In genomic region chr15:6862125-6862524, GRCm38 (mm10) we compare ENCODE assay signal across 30 mouse cellular contexts. TPM values are rescaled to one million over a fixed set of nuclear protein-coding genes. Genes with fewer than 3 reads are reported as not detected.
DNase-seq lines count a peak whose midpoint lies in the region; ATAC-seq and TF ChIP-seq lines count a peak whose summit lies in the region.
"Had no signal": no experiment of that assay in that cellular context is flagged by ENCODE, and none has a peak within 500 bp of the region (broad histone marks: within the 10 kb centered on the region; RNA-seq: fewer than 3 reads in every experiment).

No protein-coding gene starts in this region.

- TF ChIP-seq EP300 in heart, postnatal 0 days (IDR thresholded peaks at IDR 0.05; ENCODE audit: low read depth), result no peak

- H3K4me2 ChIP-seq in heart, embryonic 12.5 days, result peak overlapping the region; percentile 61
- H3K4me2 ChIP-seq in heart, postnatal 0 days (ENCODE audit: low read depth, low read length), result peak overlapping the region; percentile 59
- H3K4me2 ChIP-seq in lung, embryonic 15.5 days, result no peak overlapping the region
- H3K4me2 ChIP-seq: embryonic facial prominence, embryonic 12.5 days; forebrain, embryonic 15.5 days; kidney, embryonic 15.5 days; limb, embryonic 12.5 days; liver, embryonic 15.5 days; midbrain, embryonic 12.5 days; neural tube, embryonic 12.5 days had no signal

- H3K27me3 ChIP-seq in heart, embryonic 12.5 days (replicated peaks), result no peaks in the 10 kb centered on the region
- H3K27me3 ChIP-seq in heart, postnatal 0 days (ENCODE audit: control insufficient read depth, insufficient read depth, low read length), result no peaks in the 10 kb centered on the region
- no peaks in the 10 kb centered on the region for H3K27me3 ChIP-seq in lung, embryonic 15.5 days
- H3K27me3 ChIP-seq: embryonic facial prominence, embryonic 12.5 days; kidney, embryonic 15.5 days; limb, embryonic 12.5 days; liver, embryonic 15.5 days; neural tube, embryonic 12.5 days had no signal

- no peak for DNase-seq in heart, adult 9 months (ENCODE audit: low spot score in 2 of 2)
- DNase-seq in heart, postnatal 0 days (ENCODE audit: low spot score), result no peak
- no peak for DNase-seq in heart, adult 18-20 months
- DNase-seq in lung, adult 18-20 months, result no peak
- DNase-seq in thymus, postnatal 25 days, result no peak
- DNase-seq: adrenal gland, postnatal 25 days; B cell, adult 2 months; cerebellum, adult 11-12 months; cerebellum, adult 9-11 months; embryo, embryonic 11 days; kidney, adult 11 months; right cerebral cortex, adult 18-20 months; spleen, adult 18-20 months; thymus, adult 2 months; thymus, postnatal 4 days had no signal

- H3K4me3 ChIP-seq in heart, embryonic 12.5 days, result peak overlapping the region; percentile 31
- H3K4me3 ChIP-seq in heart, postnatal 0 days (ENCODE audit: low read depth, low read length), result peak overlapping the region; percentile 27
- H3K4me3 ChIP-seq in lung, embryonic 15.5 days, result no peak overlapping the region
- H3K4me3 ChIP-seq: embryonic facial prominence, embryonic 12.5 days; forebrain, embryonic 10.5 days; forebrain, embryonic 15.5 days; kidney, embryonic 15.5 days; layer of hippocampus, adult 2 months; left cerebral cortex, adult 2 months; limb, embryonic 12.5 days; liver, embryonic 15.5 days; megakaryocyte, embryonic 14.5 days; midbrain, embryonic 12.5 days; myocyte; neural tube, embryonic 12.5 days had no signal

- peak overlapping the region; percentile 27; the same call in 1 of the 2 replicates for H3K9ac ChIP-seq in heart, embryonic 12.5 days
- peak overlapping the region; percentile 4; the same call in 1 of the 2 replicates for H3K9ac ChIP-seq in heart, postnatal 0 days (replicated peaks; ENCODE audit: low read depth, low read length)
- H3K9ac ChIP-seq in lung, embryonic 15.5 days, result no peak overlapping the region
- H3K9ac ChIP-seq: embryonic facial prominence, embryonic 12.5 days; forebrain, embryonic 15.5 days; kidney, embryonic 15.5 days; limb, embryonic 12.5 days; liver, embryonic 15.5 days; midbrain, embryonic 12.5 days; neural tube, embryonic 12.5 days had no signal

- no peaks in the 10 kb centered on the region for H3K36me3 ChIP-seq in heart, embryonic 12.5 days
- no peaks in the 10 kb centered on the region for H3K36me3 ChIP-seq in heart, postnatal 0 days (replicated peaks; ENCODE audit: control insufficient read depth, insufficient read depth, low read length)
- no peaks in the 10 kb centered on the region for H3K36me3 ChIP-seq in lung, embryonic 15.5 days
- H3K36me3 ChIP-seq: embryonic facial prominence, embryonic 12.5 days; forebrain, embryonic 10.5 days; forebrain, embryonic 15.5 days; kidney, embryonic 15.5 days; limb, embryonic 12.5 days; liver, embryonic 15.5 days; midbrain, embryonic 12.5 days; neural tube, embryonic 12.5 days had no signal

- peaks cover 11% of the 10 kb centered on the region; the same call in 1 of the 2 replicates for H3K4me1 ChIP-seq in heart, embryonic 12.5 days (replicated peaks)
- H3K4me1 ChIP-seq in heart, postnatal 0 days (ENCODE audit: control insufficient read depth, insufficient read depth), result peaks cover 33% of the 10 kb centered on the region
- 0 out of 2 replicates have a peak, but pooled peaks cover 5% of the 10 kb centered on the region for H3K4me1 ChIP-seq in lung, embryonic 15.5 days
- H3K4me1 ChIP-seq: embryonic facial prominence, embryonic 12.5 days; forebrain, embryonic 15.5 days; kidney, embryonic 15.5 days; limb, embryonic 12.5 days; liver, embryonic 15.5 days; midbrain, embryonic 12.5 days; neural tube, embryonic 12.5 days had no signal

- no peak for TF ChIP-seq CTCF in heart, postnatal 0 days (IDR thresholded peaks at IDR 0.05; ENCODE audit: low read depth)

- no peaks in the 10 kb centered on the region for H3K9me3 ChIP-seq in heart, embryonic 12.5 days (replicated peaks)
- no peaks in the 10 kb centered on the region for H3K9me3 ChIP-seq in heart, postnatal 0 days (replicated peaks; ENCODE audit: control insufficient read depth, low read length)
- no peaks in the 10 kb centered on the region for H3K9me3 ChIP-seq in lung, embryonic 15.5 days
- H3K9me3 ChIP-seq: embryonic facial prominence, embryonic 12.5 days; forebrain, embryonic 10.5 days; forebrain, embryonic 15.5 days; kidney, embryonic 15.5 days; limb, embryonic 12.5 days; liver, embryonic 15.5 days; midbrain, embryonic 12.5 days; neural tube, embryonic 12.5 days had no signal

- no peak for ATAC-seq in heart, embryonic 12.5 days (ENCODE audit: insufficient number of reproducible peaks, low FRiP score)
- ATAC-seq in heart, postnatal 0 days (ENCODE audit: insufficient read depth, low read depth), result peak; percentile 1; the same call in 1 of the 2 replicates
- no peak for ATAC-seq in lung, embryonic 15.5 days (ENCODE audit: borderline replicate concordance, extremely low read depth, low FRiP score, low TSS enrichment)
- ATAC-seq: forebrain, embryonic 15.5 days; hindbrain, embryonic 16.5 days had no signal

- WGBS in heart, embryonic 12.5 days, result 74% methylated on average over 4 of the region's 4 CpGs
- WGBS in heart, postnatal 0 days, result 43% methylated on average over 4 of the region's 4 CpGs
- 81% methylated on average over 4 of the region's 4 CpGs for WGBS in lung, embryonic 15.5 days

- peak overlapping the region; percentile 96 for H3K27ac ChIP-seq in heart, embryonic 12.5 days (ENCODE audit: poor library complexity, severe bottlenecking)
- H3K27ac ChIP-seq in heart, postnatal 0 days (ENCODE audit: low read depth), result peak overlapping the region; percentile 97
- H3K27ac ChIP-seq in lung, embryonic 15.5 days, result peak overlapping the region; percentile 54; the same call in 1 of the 2 replicates
- H3K27ac ChIP-seq: embryonic facial prominence, embryonic 12.5 days; forebrain, embryonic 10.5 days; forebrain, embryonic 15.5 days; kidney, embryonic 15.5 days; layer of hippocampus, adult 2 months; left cerebral cortex, adult 2 months; limb, embryonic 12.5 days; liver, embryonic 15.5 days; midbrain, embryonic 12.5 days; neural tube, embryonic 12.5 days had no signal

RNA-seq across cellular contexts. Expression of gene Osmr, which starts 12.6 kb away (rescaled TPM):
- polyA plus RNA-seq in heart, embryonic 12.5 days (2016; fragmentation: Nextera tagmentation; extraction: Ambion mirVana), result 2.0 and 2.1 TPM in 2 replicates
- total RNA-seq in heart, postnatal 0 days (2014; rRNA removed; ENCODE audit: low replicate concordance), result 5.5 and 12.4 TPM in 2 replicates
- 2.5 and 2.6 TPM in 2 replicates for polyA plus RNA-seq in heart, postnatal 0 days (2015; fragmentation: Nextera tagmentation; extraction: Ambion mirVana)
- total RNA-seq in heart, adult 18-20 months (2021), result 10 to 100 TPM in 1 of 2 experiments, 1 to 10 TPM in 1; 9.7 to 11.1 TPM
- 1.1 and 2.1 TPM in 2 replicates for polyA plus RNA-seq in lung, embryonic 15.5 days (2015; fragmentation: Nextera tagmentation; extraction: Ambion mirVana)
